Mouse (Mus musculus): ENCODE measurements around the gene Rnasel. TPM values are rescaled to one million over a fixed set of nuclear protein-coding genes. Genes with fewer than 3 reads are reported as not detected.

Rnasel gene
- polyA plus RNA-seq, 1 experiment from 2014 or later = 13.1 TPM

- ATAC-seq (peak; percentile 82), DNase-seq (ENCODE audit: low spot score) (peak; percentile 82)
- H3K9ac ChIP-seq (replicated peaks; ENCODE audit: low read depth) = no peak within 1 kb of the TSS
- TF ChIP-seq CTCF (IDR thresholded peaks at IDR 0.05) (no peak), EP300 (IDR thresholded peaks at IDR 0.05) (no peak)
- no peak within 1 kb of the TSS for H3K27ac ChIP-seq (ENCODE audit: low read length)
- peak within 1 kb of the TSS; percentile 32 for H3K4me3 ChIP-seq (ENCODE audit: low read depth, low read length)
- no peaks in the 10 kb centered on the region for H3K36me3 ChIP-seq (ENCODE audit: insufficient read depth, low read length)
- under 1% methylated on average over 19 of the region's 28 CpGs for WGBS
- H3K9me3 ChIP-seq (ENCODE audit: low read length) = no peaks in the 10 kb centered on the region
- H3K27me3 ChIP-seq (replicated peaks; ENCODE audit: insufficient read depth, low read length) = no peaks in the 10 kb centered on the region; the same call in 1 of the 2 replicates
- peaks cover 6% of the 10 kb centered on the region; the same call in 1 of the 2 replicates for H3K4me1 ChIP-seq (ENCODE audit: insufficient read depth, low read depth, low read length)
- peak within 1 kb of the TSS; percentile 59 for H3K4me2 ChIP-seq (replicated peaks; ENCODE audit: low read depth, low read length)
These were observed 9.1 kb upstream of the Rnasel start, which contains the start of gene Rgs16 for GRCm38 (mm10) chr1:153740145-153740544. Gene Rgs16, plus strand, starts transcription at chr1:153740349.

- DNase-seq (ENCODE audit: low spot score) (no peak), ATAC-seq (no peak)
- Histone ChIP-seq H3K9me3 (ENCODE audit: low read length) (no peaks in the 10 kb centered on the region), H3K4me3 (ENCODE audit: low read depth, low read length) (peak overlapping the region; percentile 32; the same call in 1 of the 2 replicates), H3K9ac (replicated peaks; ENCODE audit: low read depth) (no peak overlapping the region), H3K27me3 (replicated peaks; ENCODE audit: insufficient read depth, low read length) (no peaks in the 10 kb centered on the region; the same call in 1 of the 2 replicates), H3K36me3 (ENCODE audit: insufficient read depth, low read length) (no peaks in the 10 kb centered on the region), H3K4me2 (replicated peaks; ENCODE audit: low read depth, low read length) (peak overlapping the region; percentile 59), H3K27ac (ENCODE audit: low read length) (no peak overlapping the region), H3K4me1 (ENCODE audit: insufficient read depth, low read depth, low read length) (peaks cover 6% of the 10 kb centered on the region; the same call in 1 of the 2 replicates)
- TF ChIP-seq CTCF (IDR thresholded peaks at IDR 0.05) (no peak), EP300 (IDR thresholded peaks at IDR 0.05) (no peak)
- WGBS = 47% methylated on average over 12 of the region's 12 CpGs
These were observed 8.3 kb upstream of the Rnasel start for GRCm38 (mm10) chr1:153740775-153741400.

GRCm38 (mm10) chr1:153741551-153742316 lies 7.5 kb upstream of the Rnasel start:
- no peak overlapping the region for H3K9ac ChIP-seq (replicated peaks; ENCODE audit: low read depth)
- H3K4me1 ChIP-seq (ENCODE audit: insufficient read depth, low read depth, low read length) = peaks cover 6% of the 10 kb centered on the region; the same call in 1 of the 2 replicates
- TF ChIP-seq EP300 (IDR thresholded peaks at IDR 0.05) (no peak), CTCF (IDR thresholded peaks at IDR 0.05) (no peak)
- H3K27me3 ChIP-seq (replicated peaks; ENCODE audit: insufficient read depth, low read length) = no peaks in the 10 kb centered on the region; the same call in 1 of the 2 replicates
- no peak for DNase-seq (ENCODE audit: low spot score)
- H3K36me3 ChIP-seq (ENCODE audit: insufficient read depth, low read length) = no peaks in the 10 kb centered on the region
- H3K9me3 ChIP-seq (ENCODE audit: low read length) = no peaks in the 10 kb centered on the region
- 74% methylated on average over 18 of the region's 18 CpGs for WGBS
- no peak overlapping the region for H3K4me3 ChIP-seq (ENCODE audit: low read depth, low read length)
- no peak overlapping the region for H3K4me2 ChIP-seq (replicated peaks; ENCODE audit: low read depth, low read length)
- no peak overlapping the region for H3K27ac ChIP-seq (ENCODE audit: low read length)
- no peak for ATAC-seq

- Histone ChIP-seq H3K4me2 (replicated peaks; ENCODE audit: low read depth, low read length) (no peak overlapping the region), H3K4me3 (ENCODE audit: low read depth, low read length) (no peak overlapping the region), H3K9ac (replicated peaks; ENCODE audit: low read depth) (no peak overlapping the region), H3K36me3 (ENCODE audit: insufficient read depth, low read length) (no peaks in the 10 kb centered on the region), H3K4me1 (ENCODE audit: insufficient read depth, low read depth, low read length) (peaks cover 6% of the 10 kb centered on the region; the same call in 1 of the 2 replicates), H3K9me3 (ENCODE audit: low read length) (no peaks in the 10 kb centered on the region), H3K27ac (ENCODE audit: low read length) (no peak overlapping the region), H3K27me3 (replicated peaks; ENCODE audit: insufficient read depth, low read length) (no peaks in the 10 kb centered on the region; the same call in 1 of the 2 replicates)
- WGBS = 40% methylated on average over 11 of the region's 11 CpGs
- 0 out of 2 replicates have a peak, but pooled peaks have one; percentile 7 for ATAC-seq
- peak; percentile 69 for DNase-seq (ENCODE audit: low spot score)
- TF ChIP-seq CTCF (IDR thresholded peaks at IDR 0.05) = peak; percentile 93
- TF ChIP-seq EP300 (IDR thresholded peaks at IDR 0.05) = no peak
These were observed 6.7 kb upstream of the Rnasel start for GRCm38 (mm10) chr1:153742374-153743155.

- 80% methylated on average over 14 of the region's 14 CpGs for WGBS
- no peaks in the 10 kb centered on the region for H3K27me3 ChIP-seq (replicated peaks; ENCODE audit: insufficient read depth, low read length)
- TF ChIP-seq EP300 (IDR thresholded peaks at IDR 0.05) = no peak
- no peak for TF ChIP-seq CTCF (IDR thresholded peaks at IDR 0.05)
- H3K9me3 ChIP-seq (ENCODE audit: low read length) = no peaks in the 10 kb centered on the region
- DNase-seq (ENCODE audit: low spot score) (no peak), ATAC-seq (no peak)
- H3K4me2 ChIP-seq (replicated peaks; ENCODE audit: low read depth, low read length) = no peak overlapping the region
- peaks cover 10% of the 10 kb centered on the region; the same call in 1 of the 2 replicates for H3K4me1 ChIP-seq (ENCODE audit: insufficient read depth, low read depth, low read length)
- no peaks in the 10 kb centered on the region for H3K36me3 ChIP-seq (ENCODE audit: insufficient read depth, low read length)
- no peak overlapping the region for H3K4me3 ChIP-seq (ENCODE audit: low read depth, low read length)
- no peak overlapping the region for H3K9ac ChIP-seq (replicated peaks; ENCODE audit: low read depth)
- no peak overlapping the region for H3K27ac ChIP-seq (ENCODE audit: low read length)
These were observed 3.0 kb upstream of the Rnasel start for GRCm38 (mm10) chr1:153746119-153746670.
